In genomic region chr10:67497144-67497892, GRCm38 (mm10) we compare ENCODE assay signal across 9 mouse cellular contexts.
"Had no signal": no experiment of that assay in that cellular context is flagged by ENCODE, and none has a peak within 500 bp of the region (broad histone marks: within the 10 kb centered on the region; RNA-seq: fewer than 3 reads in every experiment).

No protein-coding gene starts in this region.

- DNase-seq: kidney, adult 18-20 months; kidney, postnatal 25 days; lung, adult 2 months; lung, postnatal 36 days; midbrain, embryonic 14.5 days; right cerebral cortex, adult 18-20 months; right cerebral cortex, postnatal 25 days; thymus, postnatal 14 days had no signal

- ATAC-seq: lung, postnatal 0 days had no signal
